Mouse (Mus musculus): ENCODE measurements around the gene Zbtb4.
A peak's percentile ranks its signal among the peaks of the same experiment; 100 is the strongest.

GRCm38 (mm10) chr11:69758971-69759721 is 6.6 kb upstream of the Zbtb4 start:
- TF ChIP-seq CTCF (IDR thresholded peaks at IDR 0.05), result no peak
- TF ChIP-seq EP300 (IDR thresholded peaks at IDR 0.05), result peak; percentile 59

Data from lung, postnatal 0 days (tissue).